Mouse (Mus musculus) ES-E14 (cell line): ENCODE data around the gene Cd300lb.

Experiments
- HCFC1 ChIP-seq: IDR thresholded peaks from 2 replicates; pipeline ENCODE4 v1.6.1; 2012; ENCODE audit warnings: low read length, inconsistent platforms, borderline replicate concordance; ENCODE audit not compliant: insufficient read depth
- ZC3H11A ChIP-seq: IDR thresholded peaks from 2 replicates; pipeline ENCODE4 v1.6.1; 2012; ENCODE audit warnings: low read depth, mild to moderate bottlenecking, inconsistent platforms, low read length, borderline replicate concordance

GRCm38 (mm10) chr11:114965182-114965828 is 31.1 kb upstream of the Cd300lb start:
- no peak for TF ChIP-seq ZC3H11A
- no peak for TF ChIP-seq HCFC1
